14 mouse cellular contexts compared by ENCODE assay signal in genomic region chr13:76189190-76189589, GRCm38 (mm10).
DNase-seq lines count a peak whose midpoint lies in the region; ATAC-seq and TF ChIP-seq lines count a peak whose summit lies in the region.
"Had no signal": no experiment of that assay in that cellular context is flagged by ENCODE, and none has a peak within 500 bp of the region (broad histone marks: within the 10 kb centered on the region; RNA-seq: fewer than 3 reads in every experiment).

No protein-coding gene starts in this region.

- H3K9me3 ChIP-seq in forebrain, postnatal 0 days (ENCODE audit: low read length), result no peaks in the 10 kb centered on the region
- H3K9me3 ChIP-seq in forebrain, embryonic 11.5 days (ENCODE audit: control insufficient read depth, low read length), result no peaks in the 10 kb centered on the region
- H3K9me3 ChIP-seq: kidney, embryonic 15.5 days; limb, embryonic 13.5 days; midbrain, embryonic 13.5 days had no signal

- H3K4me1 ChIP-seq in forebrain, postnatal 0 days (ENCODE audit: insufficient read depth), result no peaks in the 10 kb centered on the region
- no peaks in the 10 kb centered on the region for H3K4me1 ChIP-seq in forebrain, embryonic 11.5 days (replicated peaks; ENCODE audit: control insufficient read depth, insufficient read depth, low read length)
- H3K4me1 ChIP-seq: kidney, embryonic 15.5 days; limb, embryonic 13.5 days; midbrain, embryonic 13.5 days had no signal

- no peak overlapping the region for H3K4me3 ChIP-seq in forebrain, postnatal 0 days (ENCODE audit: low read depth, low read length)
- H3K4me3 ChIP-seq in forebrain, embryonic 11.5 days (ENCODE audit: low read depth, low read length), result no peak overlapping the region
- H3K4me3 ChIP-seq: kidney, embryonic 15.5 days; limb, embryonic 13.5 days; midbrain, embryonic 13.5 days had no signal

- H3K27me3 ChIP-seq in forebrain, postnatal 0 days (ENCODE audit: insufficient read depth, low read length), result no peaks in the 10 kb centered on the region
- no peaks in the 10 kb centered on the region for H3K27me3 ChIP-seq in forebrain, embryonic 11.5 days (ENCODE audit: control insufficient read depth, insufficient read depth, low read length)
- H3K27me3 ChIP-seq: kidney, embryonic 15.5 days; limb, embryonic 13.5 days; midbrain, embryonic 13.5 days had no signal

- no peak for TF ChIP-seq CTCF in forebrain, postnatal 0 days (IDR thresholded peaks at IDR 0.05; ENCODE audit: low read depth)

- H3K27ac ChIP-seq in forebrain, postnatal 0 days (ENCODE audit: low read depth, low read length), result 0 out of 2 replicates have a peak overlapping the region, but pooled peaks have one; percentile 9
- H3K27ac ChIP-seq in forebrain, embryonic 11.5 days (ENCODE audit: low read depth, low read length), result no peak overlapping the region
- H3K27ac ChIP-seq: kidney, embryonic 15.5 days; limb, embryonic 13.5 days; midbrain, embryonic 13.5 days had no signal

- H3K4me2 ChIP-seq in forebrain, postnatal 0 days (ENCODE audit: low read depth), result no peak overlapping the region
- H3K4me2 ChIP-seq in forebrain, embryonic 11.5 days (ENCODE audit: low read depth, low read length, severe bottlenecking), result no peak overlapping the region
- H3K4me2 ChIP-seq: kidney, embryonic 15.5 days; limb, embryonic 13.5 days; midbrain, embryonic 13.5 days had no signal

- 62% methylated on average over 3 of the region's 3 CpGs for WGBS in forebrain, postnatal 0 days
- 86% methylated on average over 3 of the region's 3 CpGs for WGBS in forebrain, embryonic 11.5 days

- peaks cover 21% of the 10 kb centered on the region for H3K36me3 ChIP-seq in forebrain, postnatal 0 days (ENCODE audit: insufficient read depth)
- H3K36me3 ChIP-seq in forebrain, embryonic 11.5 days (ENCODE audit: control insufficient read depth, insufficient read depth, low read length), result no peaks in the 10 kb centered on the region; the same call in 1 of the 2 replicates

- no peak for DNase-seq in forebrain, postnatal 0 days
- no peak for DNase-seq in forebrain, embryonic 11.5 days (ENCODE audit: low spot score)
- peak; percentile 94 for DNase-seq in brain, adult 2 months (ENCODE audit: low read depth, low spot score)
- DNase-seq in cerebellum, adult 9-11 months, result peak; percentile 89
- peak; percentile 48 to 62 for DNase-seq in layer of hippocampus, postnatal 10 days (ENCODE audit: low spot score in 2 of 2)
- no peak for DNase-seq in kidney, adult 8-10 months
- no peak for DNase-seq in gastrocnemius, postnatal 14 days
- no peak for DNase-seq in heart, postnatal 10 days
- DNase-seq: heart, postnatal 36 days; lung, adult 2 months; thymus, postnatal 14 days had no signal

- no peak overlapping the region for H3K9ac ChIP-seq in forebrain, postnatal 0 days
- H3K9ac ChIP-seq in forebrain, embryonic 11.5 days (ENCODE audit: low read length), result no peak overlapping the region
- H3K9ac ChIP-seq: kidney, embryonic 15.5 days; limb, embryonic 13.5 days; midbrain, embryonic 13.5 days had no signal

- intact Hi-C loops in gastrocnemius, postnatal 14 days (cut with DNase I; ENCODE audit: low total_unique reads), result no loop called here
- intact Hi-C loops in heart, postnatal 10 days (cut with DNase I), result no loop called here

- peak; percentile 54; the same call in 1 of the 2 replicates for ATAC-seq in forebrain, postnatal 0 days
- no peak for ATAC-seq in forebrain, embryonic 11.5 days (replicated peaks; ENCODE audit: low FRiP score)
- ATAC-seq: midbrain, embryonic 13.5 days had no signal

Comparison
In these comparisons a context has a peak if more than half of its experiments do, and no peak if none do; other contexts are left out.
1. DNase-seq: peak in brain, adult 2 months (single experiment), cerebellum, adult 9-11 months (single experiment) and layer of hippocampus, postnatal 10 days (2 of 2); none in forebrain, postnatal 0 days (single experiment), forebrain, embryonic 11.5 days (single experiment), kidney, adult 8-10 months (0 of 2), gastrocnemius, postnatal 14 days (single experiment) and heart, postnatal 10 days (0 of 2).